Mouse (Mus musculus) left cerebral cortex, postnatal 36 days (tissue): ENCODE results near the gene Zdhhc11. TPM values are rescaled to one million over a fixed set of nuclear protein-coding genes. Genes with fewer than 3 reads are reported as not detected.
A peak's percentile ranks its signal among the peaks of the same experiment; 100 is the strongest.
"Not testable (repeated sequence)": the region's sequence is repeated elsewhere in the genome, so short reads cannot be mapped to it uniquely, and the experiment has no call there.

ENCODE experiments used
- DNase-seq, 2 experiments: peaks; one replicate each; pipeline ENCODE4 v3.0.0; 2021 to 2022; ENCODE audit warnings: low spot score in 2 of 2, mixed read lengths in 1 of 2
- intact Hi-C: fragments of 180-260 bp; cut with DNase I; formaldehyde crosslinking; loops from one replicate; pipeline ENCODE4 v1.15.1; 2025
- total RNA-seq, 2 experiments: library from RNA; stranded (reverse); gene quantifications; 2 replicates each; pipeline ENCODE4 v1.2.3; 2021

The Zdhhc11 gene
- total RNA-seq, 2 experiments from 2014 or later = not detected

GRCm38 (mm10) chr13:74000519-74000918 is 36.9 kb downstream of the Zdhhc11 start:
- intact Hi-C loops = no loop called here
- no peak for DNase-seq

GRCm38 (mm10) chr13:74000961-74001360 is 37.3 kb downstream of the Zdhhc11 start:
- DNase-seq = no peak
- intact Hi-C loops = no loop called here

- intact Hi-C loops = no loop called here
- DNase-seq = no peak
Measured at GRCm38 (mm10) chr13:74001492-74001891, 37.8 kb downstream of the Zdhhc11 start.

- intact Hi-C loops, DNase-seq: not testable (repeated sequence)
Measured at GRCm38 (mm10) chr13:74006881-74007280, 43.2 kb downstream of the Zdhhc11 start.

- intact Hi-C loops, DNase-seq: not testable (repeated sequence)
Measured at GRCm38 (mm10) chr13:74008216-74008615, 44.6 kb downstream of the Zdhhc11 start.

GRCm38 (mm10) chr13:74008948-74009718 is 45.5 kb downstream of the Zdhhc11 start, which contains the start of gene Tppp:
Gene Tppp (plus strand): TSS chr13:74009407.
- intact Hi-C loops = no loop called here

GRCm38 (mm10) chr13:74009791-74010614 is 46.4 kb downstream of the Zdhhc11 start:
- intact Hi-C loops = no loop called here
- peak; percentile 81 to 85 for DNase-seq

More at GRCm38 (mm10) chr13:74008948-74009718, 45.5 kb downstream of the Zdhhc11 start, which contains the start of gene Tppp:
- DNase-seq = peak; percentile 93 to 96

- DNase-seq = peak; percentile 61 to 62
- intact Hi-C loops = no loop called here
Measured at GRCm38 (mm10) chr13:74010678-74011077, 47.0 kb downstream of the Zdhhc11 start.

- intact Hi-C loops = no loop called here
- DNase-seq = no peak
Measured at GRCm38 (mm10) chr13:74015908-74016307, 52.3 kb downstream of the Zdhhc11 start.

- intact Hi-C loops = no loop called here
- no peak for DNase-seq
Measured at GRCm38 (mm10) chr13:74017426-74017825, 53.8 kb downstream of the Zdhhc11 start.

GRCm38 (mm10) chr13:74019006-74019405 is 55.4 kb downstream of the Zdhhc11 start:
- DNase-seq, intact Hi-C loops: not testable (repeated sequence)

GRCm38 (mm10) chr13:74025151-74026081 is 61.8 kb downstream of the Zdhhc11 start:
- no peak for DNase-seq
- intact Hi-C loops = loop anchor here (2.0 kb wide), 1 partner anchor 55 kb away; no protein-coding TSS in a partner anchor

GRCm38 (mm10) chr13:74026215-74026614 is 62.6 kb downstream of the Zdhhc11 start:
- intact Hi-C loops = loop anchor here (2.0 kb wide), 1 partner anchor 55 kb away; no protein-coding TSS in a partner anchor
- no peak for DNase-seq

- DNase-seq = no peak
- intact Hi-C loops = no loop called here
Measured at GRCm38 (mm10) chr13:74028116-74028515, 64.5 kb downstream of the Zdhhc11 start.

- intact Hi-C loops = no loop called here
- no peak for DNase-seq
Measured at GRCm38 (mm10) chr13:74029013-74029412, 65.4 kb downstream of the Zdhhc11 start.

GRCm38 (mm10) chr13:74030691-74031090 is 67.0 kb downstream of the Zdhhc11 start:
- no peak for DNase-seq
- intact Hi-C loops = no loop called here

- DNase-seq = no peak
- intact Hi-C loops = no loop called here
Measured at GRCm38 (mm10) chr13:74031133-74031532, 67.5 kb downstream of the Zdhhc11 start.

- no peak for DNase-seq
- intact Hi-C loops = no loop called here
Measured at GRCm38 (mm10) chr13:74034756-74035155, 71.1 kb downstream of the Zdhhc11 start.

- no peak for DNase-seq
- intact Hi-C loops = no loop called here
Measured at GRCm38 (mm10) chr13:74035776-74036175, 72.1 kb downstream of the Zdhhc11 start.
